Mouse (Mus musculus): ENCODE data around the gene C1qtnf5.

Gene C1qtnf5

DNA sequence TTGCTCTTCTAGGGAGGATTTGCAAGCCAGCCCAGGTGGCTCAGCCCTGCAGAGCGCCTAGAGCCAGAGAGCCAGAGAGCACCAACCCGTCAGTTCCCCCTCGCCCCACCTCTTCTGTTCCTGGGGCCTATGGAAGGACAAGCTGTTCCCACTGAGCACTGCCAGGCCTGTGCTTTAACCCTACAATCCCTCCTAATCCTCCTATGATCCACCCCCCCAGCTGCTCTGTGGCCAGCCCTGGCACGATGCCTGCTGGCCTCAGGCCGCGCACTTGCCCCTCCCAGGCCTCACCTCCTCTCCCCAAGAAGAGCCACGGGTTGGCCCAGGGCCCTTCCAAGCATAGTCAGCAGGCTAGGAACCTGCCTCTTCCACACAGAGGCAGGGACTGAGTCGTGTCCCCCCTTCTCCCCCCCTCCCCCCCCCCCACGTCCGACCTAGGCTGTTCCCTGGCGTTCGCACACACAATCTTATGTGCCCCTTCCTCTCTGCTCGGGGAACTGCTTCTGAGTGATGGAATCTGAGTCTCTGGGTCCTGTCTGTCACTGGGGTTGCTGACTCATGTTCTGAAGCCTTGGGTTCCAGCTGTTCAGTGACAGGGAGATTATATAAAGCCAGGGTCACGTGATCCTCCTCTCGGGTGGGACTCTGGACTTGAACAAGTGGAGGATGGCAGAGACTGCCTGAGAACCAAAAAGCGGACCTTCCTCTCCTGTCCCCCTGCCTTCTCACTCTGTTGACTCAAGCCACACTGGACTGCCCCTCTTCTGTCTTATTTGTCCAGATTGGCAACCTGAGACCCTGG lies 27.9 kb upstream of the C1qtnf5 start:
- DNase-seq (ENCODE audit: low spot score in 2 of 2): no peak

DNA sequence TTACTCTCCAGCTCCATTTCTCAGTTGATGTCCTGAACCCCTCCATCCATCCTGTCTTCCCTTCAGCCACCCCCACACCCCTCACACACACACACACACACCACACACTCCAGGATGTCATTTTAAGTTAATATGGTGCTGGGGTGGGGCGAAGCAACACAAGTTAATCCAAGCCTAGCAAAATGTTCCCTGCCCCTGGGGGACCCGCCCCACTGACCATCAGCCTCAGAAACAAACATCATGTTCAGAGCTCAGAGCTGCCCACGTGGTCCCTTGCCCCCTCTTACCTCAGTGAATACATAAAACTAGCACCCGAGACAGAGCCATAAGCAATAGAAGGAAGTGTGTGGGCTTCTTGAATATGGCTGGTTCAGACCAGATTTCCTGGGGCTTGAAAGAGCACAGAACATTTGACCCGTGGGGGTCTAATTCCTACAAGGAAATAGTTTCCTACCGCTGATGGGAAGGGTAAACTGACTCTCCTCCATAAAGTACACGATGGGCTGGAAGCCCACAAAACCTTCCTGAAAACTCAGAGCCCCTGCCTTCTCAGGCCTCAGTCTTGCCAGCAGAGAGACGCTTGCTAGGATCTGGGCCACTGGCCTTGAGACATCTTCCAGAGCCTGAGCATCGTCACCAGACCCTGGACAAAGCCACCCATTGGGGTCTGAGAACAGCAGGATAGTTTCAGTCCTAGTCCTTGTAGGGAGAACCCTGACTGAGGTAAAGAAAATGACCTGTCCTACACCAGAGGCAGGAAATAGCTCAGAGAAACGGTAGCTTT lies 26.9 kb upstream of the C1qtnf5 start:
- DNase-seq (ENCODE audit: low spot score in 2 of 2): no peak

- no peak for DNase-seq (ENCODE audit: low spot score in 2 of 2)
Measured at GRCm38 (mm10) chr9:44080953-44081352, 26.1 kb upstream of the C1qtnf5 start.

- DNase-seq (ENCODE audit: low spot score in 2 of 2): no peak
Measured at GRCm38 (mm10) chr9:44081581-44081980, 25.5 kb upstream of the C1qtnf5 start.

GRCm38 (mm10) chr9:44082266-44082665 lies 24.8 kb upstream of the C1qtnf5 start:
- no peak for DNase-seq (ENCODE audit: low spot score in 2 of 2)

DNA sequence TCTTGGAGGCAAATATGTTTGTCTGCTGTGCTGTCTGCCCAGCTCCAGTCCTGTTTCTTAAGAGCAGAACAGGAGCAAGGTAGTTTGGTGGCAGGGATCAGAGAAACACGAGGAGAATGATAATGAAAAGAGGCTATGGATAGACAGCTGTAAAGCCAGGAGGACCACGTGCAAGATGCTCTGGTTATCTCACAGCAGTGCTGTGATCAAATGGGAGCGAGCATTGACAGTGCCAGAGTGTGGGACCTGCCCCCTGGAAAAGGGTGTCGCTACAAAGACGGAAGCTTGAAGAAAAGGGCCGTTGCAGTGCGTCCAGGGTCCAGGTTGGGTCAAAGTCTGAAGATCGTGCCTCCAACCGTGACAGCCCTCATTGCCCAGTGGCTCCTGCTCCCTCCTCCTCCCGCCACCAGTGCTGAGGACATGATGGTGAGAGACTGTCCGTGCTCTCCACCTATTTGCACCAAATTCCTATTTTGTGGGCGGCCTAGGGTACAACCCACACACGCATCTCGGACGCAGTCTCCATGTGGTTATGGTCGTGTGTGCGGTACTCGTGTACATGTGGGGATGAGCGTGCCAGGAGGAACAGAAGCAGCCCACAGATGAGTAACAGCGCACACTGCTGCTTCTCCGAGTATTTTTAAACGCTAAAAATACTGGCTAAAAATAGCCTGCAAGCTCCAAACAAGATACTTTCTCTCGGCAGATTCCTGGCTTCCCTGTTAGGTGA lies 23.5 kb upstream of the C1qtnf5 start:
- DNase-seq (ENCODE audit: low spot score in 2 of 2): no peak

GRCm38 (mm10) chr9:44084236-44084635 lies 22.8 kb upstream of the C1qtnf5 start:
- no peak for DNase-seq (ENCODE audit: low spot score in 2 of 2)

GRCm38 (mm10) chr9:44084659-44085229 lies 22.3 kb upstream of the C1qtnf5 start:
- peak; percentile 73 to 85 for DNase-seq (ENCODE audit: low spot score in 2 of 2)

- DNase-seq (ENCODE audit: low spot score in 2 of 2): no peak
Measured at GRCm38 (mm10) chr9:44085276-44085675, 21.8 kb upstream of the C1qtnf5 start.

DNA sequence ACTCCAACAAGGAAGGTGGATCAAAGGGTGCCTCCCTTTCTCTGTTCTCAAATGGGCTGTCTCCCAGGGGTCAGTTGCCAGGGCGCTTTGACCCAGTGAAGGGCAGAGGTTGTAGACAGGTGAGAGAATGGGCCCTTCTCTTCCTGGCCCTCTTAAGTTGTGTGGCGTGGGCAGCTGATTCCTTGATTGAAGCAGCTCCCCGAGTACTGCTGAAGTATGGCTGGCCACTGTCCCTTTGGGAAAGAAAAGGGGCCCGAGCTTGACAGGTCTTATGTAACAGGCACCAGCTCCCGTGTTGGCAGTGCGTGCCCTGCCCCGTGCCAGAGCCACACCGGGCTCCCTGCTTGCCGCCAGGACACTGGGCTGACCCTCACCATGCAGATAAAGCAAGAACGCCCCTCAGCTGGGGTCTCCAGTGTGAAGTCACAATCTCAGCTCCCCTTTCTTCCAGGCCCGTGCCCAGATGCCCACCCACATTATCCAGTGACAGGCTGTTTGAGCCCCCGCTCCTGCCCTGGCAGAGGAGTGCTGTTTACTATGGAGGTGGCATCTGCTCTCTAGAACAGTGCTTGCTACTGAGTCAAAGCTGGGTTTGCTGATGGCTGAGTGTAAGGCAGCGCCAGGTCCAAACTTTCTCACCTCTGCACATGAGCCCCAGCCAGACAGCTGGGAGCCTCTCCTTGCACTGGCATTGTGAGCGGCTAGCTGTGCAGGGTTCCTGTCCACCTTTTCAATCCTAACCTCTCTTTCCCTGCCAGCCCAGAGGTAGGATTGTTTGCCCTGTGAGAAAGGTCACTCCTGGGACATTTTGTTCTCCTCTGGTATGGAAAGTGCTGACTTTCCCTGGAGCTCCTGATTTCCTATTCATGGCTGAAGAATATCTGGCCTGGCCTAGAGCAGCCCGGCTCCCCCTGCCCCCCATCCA lies 21.0 kb upstream of the C1qtnf5 start:
- no peak for DNase-seq (ENCODE audit: low spot score in 2 of 2)

GRCm38 (mm10) chr9:44086960-44087359 lies 20.1 kb upstream of the C1qtnf5 start:
- no peak for DNase-seq (ENCODE audit: low spot score in 2 of 2)

DNA sequence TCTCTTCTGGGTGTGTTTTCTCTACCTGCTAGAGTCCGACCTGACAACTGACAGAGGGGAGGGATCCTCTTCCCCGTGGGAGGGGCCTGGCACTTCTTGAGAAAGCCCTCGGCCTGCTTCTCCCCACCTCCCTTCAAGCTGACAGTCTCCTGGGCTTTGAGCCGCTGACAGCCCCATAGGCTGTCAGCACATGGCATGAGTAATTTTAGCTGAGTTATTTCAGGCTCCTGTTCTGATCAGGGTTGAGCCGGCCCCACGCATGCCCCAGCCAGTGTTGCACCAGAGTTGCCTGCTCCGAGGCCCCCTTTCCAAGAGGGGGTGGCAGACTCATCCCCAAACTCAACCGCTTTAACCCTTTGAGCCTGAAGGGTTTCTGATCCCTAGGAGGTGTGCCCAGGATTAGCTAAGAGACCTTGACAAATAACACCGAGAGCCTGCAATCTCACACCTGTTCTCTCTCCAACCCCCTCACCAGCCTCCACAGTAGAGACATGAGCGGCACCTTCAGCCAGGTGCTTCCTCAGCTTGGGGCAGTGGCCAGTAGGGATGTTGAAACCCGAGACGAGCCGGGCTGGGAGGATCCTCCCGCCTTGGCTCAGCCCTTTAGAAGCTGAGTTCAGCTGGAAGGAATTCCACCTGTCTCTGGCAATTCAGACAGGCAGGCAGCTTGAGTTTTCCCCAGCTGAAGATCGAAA lies 19.1 kb upstream of the C1qtnf5 start:
- DNase-seq (ENCODE audit: low spot score in 2 of 2): no peak

DNA sequence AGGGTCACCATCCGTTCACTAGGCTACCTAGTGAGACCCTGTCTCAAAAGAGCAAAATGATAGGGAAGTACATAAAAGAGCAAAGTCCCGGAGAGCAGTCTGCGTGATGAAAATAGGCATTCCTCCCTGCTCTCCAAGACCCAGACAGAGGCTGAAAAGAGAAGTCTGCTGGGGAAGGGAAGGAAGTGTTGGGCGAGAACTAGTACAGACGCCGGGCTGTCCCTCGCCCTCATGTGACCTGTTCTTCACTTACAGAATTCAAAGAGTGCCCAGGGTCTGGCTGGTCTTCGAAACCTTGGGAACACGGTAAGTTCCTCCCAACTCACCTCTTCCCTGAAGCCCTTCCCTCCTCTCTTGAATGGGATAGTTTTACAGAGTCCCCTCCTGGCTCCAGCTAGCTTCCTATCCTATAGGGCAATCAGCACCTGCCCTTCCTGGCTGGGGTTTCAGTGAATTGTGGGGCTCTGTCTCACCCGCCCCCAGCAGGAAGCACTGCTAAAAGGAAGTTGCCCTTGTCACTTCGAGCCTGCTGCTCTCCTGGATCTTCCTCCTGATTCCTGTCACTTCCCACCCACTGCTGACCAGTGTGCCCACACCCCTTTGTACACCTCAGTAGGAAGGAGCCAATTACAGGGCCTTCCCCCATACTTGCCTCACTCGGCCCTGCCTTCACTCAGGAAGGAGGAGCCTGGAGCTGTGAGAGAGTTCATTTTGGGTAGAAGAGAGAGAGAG lies 18.0 kb upstream of the C1qtnf5 start:
- DNase-seq (ENCODE audit: low spot score in 2 of 2): no peak

- peak; percentile 57 to 74 for DNase-seq (ENCODE audit: low spot score in 2 of 2)
Measured at GRCm38 (mm10) chr9:44093612-44094503, 13.2 kb upstream of the C1qtnf5 start.

- DNase-seq (ENCODE audit: low spot score in 2 of 2): no peak
Measured at GRCm38 (mm10) chr9:44094737-44095136, 12.3 kb upstream of the C1qtnf5 start.

DNA sequence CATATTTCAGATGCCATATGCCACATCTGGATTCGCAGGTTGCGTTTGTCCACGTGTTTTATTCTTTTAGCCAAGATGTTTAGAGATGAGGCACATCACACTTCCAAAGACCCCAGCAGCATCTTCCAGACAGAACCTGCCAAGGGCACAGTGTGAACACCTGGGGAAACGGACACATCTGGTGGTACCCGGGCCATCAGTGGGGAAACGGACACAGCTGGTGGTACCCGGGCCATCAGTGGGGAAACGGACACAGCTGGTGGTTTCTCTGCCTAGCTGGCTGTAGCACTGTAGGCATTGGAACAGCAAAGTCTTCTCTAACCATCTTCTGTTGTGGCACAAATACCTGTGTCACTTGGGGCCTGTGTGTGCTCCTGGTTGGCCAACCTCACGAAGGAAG lies 11.3 kb upstream of the C1qtnf5 start:
- DNase-seq (ENCODE audit: low spot score in 2 of 2): no peak

GRCm38 (mm10) chr9:44096536-44096935 lies 10.5 kb upstream of the C1qtnf5 start:
- DNase-seq (ENCODE audit: low spot score in 2 of 2): peak in 1 of 2 experiments; percentile 45

- DNase-seq (ENCODE audit: low spot score in 2 of 2): no peak
Measured at GRCm38 (mm10) chr9:44101490-44101889, 5.6 kb upstream of the C1qtnf5 start, which contains the start of gene Mfrp. Gene Mfrp, plus strand, starts transcription at chr9:44101729.
